Mouse (Mus musculus) hindbrain, embryonic 12.5 days (tissue): ENCODE measurements around the gene Zmpste24. TPM values are rescaled to one million over a fixed set of nuclear protein-coding genes. Genes with fewer than 3 reads are reported as not detected.

ENCODE experiments used
- ATAC-seq: fragments of 200-750 bp; cut with Nextera tagmentation; 2 replicates; pipeline ENCODE4 v1.8.0; 2017; ENCODE audit warnings: moderate TSS enrichment; ENCODE audit not compliant: low FRiP score
- H3K27ac ChIP-seq: fragments of 300-500 bp; sonication (generic); 2 replicates; pipeline ENCODE4 v1.5.1; 2016; ENCODE audit warnings: mild to moderate bottlenecking
- H3K27me3 ChIP-seq: fragments of 300-500 bp; sonication (generic); 2 replicates; pipeline ENCODE4 v1.6.1; 2016; ENCODE audit warnings: mild to moderate bottlenecking
- H3K36me3 ChIP-seq: fragments of 300-500 bp; sonication (generic); 2 replicates; pipeline ENCODE4 v1.6.1; 2016; ENCODE audit warnings: mild to moderate bottlenecking
- H3K4me1 ChIP-seq: fragments of 300-500 bp; sonication (generic); 2 replicates; pipeline ENCODE4 v1.6.1; 2016
- H3K4me2 ChIP-seq: fragments of 300-500 bp; sonication (generic); replicated peaks from 2 replicates; pipeline ENCODE4 v1.6.1; 2016; ENCODE audit warnings: mild to moderate bottlenecking
- H3K4me3 ChIP-seq: fragments of 300-500 bp; sonication (generic); 2 replicates; pipeline ENCODE4 v1.5.1; 2016; ENCODE audit warnings: mild to moderate bottlenecking
- H3K9ac ChIP-seq: fragments of 300-500 bp; sonication (generic); 2 replicates; pipeline ENCODE4 v1.6.1; 2016; ENCODE audit warnings: mild to moderate bottlenecking, moderate library complexity
- H3K9me3 ChIP-seq: fragments of 300-500 bp; sonication (generic); replicated peaks from 2 replicates; pipeline ENCODE4 v1.6.1; 2016; ENCODE audit warnings: mild to moderate bottlenecking
- whole genome bisulfite sequencing: fragments of 180-500 bp; shearing (Covaris S2); methylation state at CpG from one replicate; pipeline ENCODE4 v1.1.7; 2016; 5-methylcytosine and 5-hydroxymethylcytosine counted together
- polyA plus RNA-seq: library from polyadenylated mRNA; unstranded; fragments of >200 nt; fragmentation: Nextera tagmentation; extraction: Ambion mirVana; gene quantifications from 2 replicates; pipeline ENCODE4 v1.2.1, GENCODE M21; 2016

The Zmpste24 gene
- polyA plus RNA-seq, 1 experiment from 2014 or later = 32.5 TPM

- no peaks in the 10 kb centered on the region for H3K36me3 ChIP-seq
- no peak for ATAC-seq
- no peaks in the 10 kb centered on the region for H3K27me3 ChIP-seq
- H3K9ac ChIP-seq = no peak overlapping the region
- 29% methylated on average over 14 of the region's 14 CpGs for WGBS
- H3K4me2 ChIP-seq = no peak overlapping the region
- H3K9me3 ChIP-seq = no peaks in the 10 kb centered on the region
- no peaks in the 10 kb centered on the region for H3K4me1 ChIP-seq
- no peak overlapping the region for H3K4me3 ChIP-seq
- no peak overlapping the region for H3K27ac ChIP-seq
Observed at GRCm38 (mm10) chr4:121028659-121029392, 69.2 kb downstream of the Zmpste24 start.

GRCm38 (mm10) chr4:121028146-121028545, 69.9 kb downstream of the Zmpste24 start:
- H3K9me3 ChIP-seq = no peaks in the 10 kb centered on the region
- no peak overlapping the region for H3K4me3 ChIP-seq
- no peak overlapping the region for H3K4me2 ChIP-seq
- no peak overlapping the region for H3K9ac ChIP-seq
- no peaks in the 10 kb centered on the region for H3K4me1 ChIP-seq
- ATAC-seq = no peak
- H3K27me3 ChIP-seq = no peaks in the 10 kb centered on the region
- H3K27ac ChIP-seq = no peak overlapping the region
- WGBS = 85% methylated on average over 1 of the region's 1 CpGs
- no peaks in the 10 kb centered on the region for H3K36me3 ChIP-seq

- Histone ChIP-seq H3K4me2 (no peak overlapping the region), H3K4me1 (no peaks in the 10 kb centered on the region), H3K27me3 (no peaks in the 10 kb centered on the region), H3K36me3 (no peaks in the 10 kb centered on the region), H3K27ac (no peak overlapping the region), H3K4me3 (no peak overlapping the region), H3K9ac (no peak overlapping the region), H3K9me3 (no peaks in the 10 kb centered on the region)
- 79% methylated on average over 2 of the region's 2 CpGs for WGBS
- no peak for ATAC-seq
Observed at GRCm38 (mm10) chr4:121025681-121026080, 72.4 kb downstream of the Zmpste24 start.

GRCm38 (mm10) chr4:121023941-121024340, 74.1 kb downstream of the Zmpste24 start:
- Histone ChIP-seq H3K4me1 (no peaks in the 10 kb centered on the region), H3K36me3 (no peaks in the 10 kb centered on the region), H3K27me3 (no peaks in the 10 kb centered on the region), H3K9me3 (no peaks in the 10 kb centered on the region), H3K4me2 (no peak overlapping the region), H3K4me3 (no peak overlapping the region), H3K9ac (no peak overlapping the region), H3K27ac (no peak overlapping the region)
- no peak for ATAC-seq
- WGBS = 97% methylated on average over 2 of the region's 2 CpGs

- Histone ChIP-seq H3K9me3 (no peaks in the 10 kb centered on the region), H3K4me1 (no peaks in the 10 kb centered on the region), H3K4me3 (no peak overlapping the region), H3K27ac (no peak overlapping the region), H3K9ac (no peak overlapping the region), H3K36me3 (no peaks in the 10 kb centered on the region), H3K4me2 (no peak overlapping the region), H3K27me3 (no peaks in the 10 kb centered on the region)
- WGBS = 88% methylated on average over 7 of the region's 7 CpGs
- no peak for ATAC-seq
Observed at GRCm38 (mm10) chr4:121023464-121023863, 74.6 kb downstream of the Zmpste24 start.

GRCm38 (mm10) chr4:121021911-121022310, 76.1 kb downstream of the Zmpste24 start:
- no peaks in the 10 kb centered on the region for H3K27me3 ChIP-seq
- no peaks in the 10 kb centered on the region for H3K36me3 ChIP-seq
- H3K9me3 ChIP-seq = no peaks in the 10 kb centered on the region
- ATAC-seq = no peak
- H3K4me3 ChIP-seq = no peak overlapping the region
- no peaks in the 10 kb centered on the region for H3K4me1 ChIP-seq
- H3K4me2 ChIP-seq = no peak overlapping the region
- H3K9ac ChIP-seq = no peak overlapping the region
- H3K27ac ChIP-seq = no peak overlapping the region

- Histone ChIP-seq H3K4me2 (no peak overlapping the region), H3K27me3 (no peaks in the 10 kb centered on the region), H3K4me3 (no peak overlapping the region), H3K4me1 (peaks cover 9% of the 10 kb centered on the region), H3K9me3 (no peaks in the 10 kb centered on the region), H3K36me3 (no peaks in the 10 kb centered on the region), H3K27ac (no peak overlapping the region), H3K9ac (no peak overlapping the region)
- no peak for ATAC-seq
- 83% methylated on average over 10 of the region's 10 CpGs for WGBS
Observed at GRCm38 (mm10) chr4:121020040-121020790, 77.8 kb downstream of the Zmpste24 start.

GRCm38 (mm10) chr4:121018250-121018649, 79.8 kb downstream of the Zmpste24 start:
- no peaks in the 10 kb centered on the region for H3K9me3 ChIP-seq
- H3K9ac ChIP-seq = no peak overlapping the region
- H3K4me2 ChIP-seq = no peak overlapping the region
- no peak overlapping the region for H3K27ac ChIP-seq
- H3K36me3 ChIP-seq = no peaks in the 10 kb centered on the region
- H3K4me1 ChIP-seq = peaks cover 11% of the 10 kb centered on the region
- 90% methylated on average over 3 of the region's 3 CpGs for WGBS
- ATAC-seq = no peak
- H3K27me3 ChIP-seq = no peaks in the 10 kb centered on the region
- H3K4me3 ChIP-seq = no peak overlapping the region

GRCm38 (mm10) chr4:121016928-121017657, 80.9 kb downstream of the Zmpste24 start, which contains the start of gene Smap2:
TSS of gene Smap2 (minus strand) at chr4:121017247.
- Histone ChIP-seq H3K27me3 (no peaks in the 10 kb centered on the region), H3K4me1 (peaks cover 11% of the 10 kb centered on the region), H3K27ac (peak within 1 kb of the TSS; percentile 85), H3K4me2 (peak within 1 kb of the TSS; percentile 79), H3K36me3 (no peaks in the 10 kb centered on the region), H3K4me3 (peak within 1 kb of the TSS; percentile 77), H3K9ac (peak within 1 kb of the TSS; percentile 91), H3K9me3 (no peaks in the 10 kb centered on the region)
- 0% methylated on average over 48 of the region's 48 CpGs for WGBS
- ATAC-seq = peak; percentile 97

GRCm38 (mm10) chr4:121016021-121016898, 81.8 kb downstream of the Zmpste24 start:
- Histone ChIP-seq H3K27ac (peak overlapping the region; percentile 85), H3K4me2 (peak overlapping the region; percentile 79), H3K36me3 (no peaks in the 10 kb centered on the region), H3K9me3 (no peaks in the 10 kb centered on the region), H3K9ac (peak overlapping the region; percentile 91), H3K4me1 (peaks cover 11% of the 10 kb centered on the region), H3K4me3 (peak overlapping the region; percentile 77), H3K27me3 (no peaks in the 10 kb centered on the region)
- WGBS = 7% methylated on average over 39 of the region's 40 CpGs
- no peak; the same call in none of the 2 replicates for ATAC-seq

- Histone ChIP-seq H3K27me3 (no peaks in the 10 kb centered on the region), H3K4me1 (peaks cover 13% of the 10 kb centered on the region), H3K4me3 (no peak overlapping the region), H3K4me2 (peak overlapping the region; percentile 79), H3K36me3 (no peaks in the 10 kb centered on the region), H3K9ac (0 out of 2 replicates have a peak overlapping the region, but pooled peaks have one; percentile 91), H3K9me3 (no peaks in the 10 kb centered on the region), H3K27ac (no peak overlapping the region)
- WGBS = 88% methylated on average over 7 of the region's 7 CpGs
- no peak for ATAC-seq
Observed at GRCm38 (mm10) chr4:121015268-121015659, 82.8 kb downstream of the Zmpste24 start.
